Mouse (Mus musculus): ENCODE results near the gene Rom1.

DNA sequence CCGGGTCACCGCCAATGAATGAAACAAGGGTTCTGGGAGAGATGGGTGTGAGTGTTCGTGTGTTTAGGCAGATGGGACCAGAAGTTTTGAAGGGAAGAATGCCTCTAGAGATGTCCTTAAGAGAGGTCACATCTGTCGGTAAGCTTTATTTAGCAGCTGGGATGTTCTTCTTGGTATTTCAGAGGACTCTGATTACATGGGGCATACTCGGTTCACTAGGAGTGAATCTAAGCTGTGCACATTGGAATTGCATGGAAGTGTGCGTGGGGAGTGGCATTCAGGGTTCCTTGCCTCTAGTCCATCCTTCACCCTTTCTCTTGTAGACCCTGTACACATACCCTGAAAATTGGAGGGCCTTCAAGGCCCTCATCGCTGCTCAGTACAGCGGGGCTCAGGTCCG lies 38.7 kb upstream of the Rom1 start:
- TF ChIP-seq CTCF (IDR thresholded peaks at IDR 0.05; ENCODE audit: borderline replicate concordance, insufficient read depth, low read depth, low read length) (no peak), POLR2A (IDR thresholded peaks at IDR 0.05; ENCODE audit: borderline replicate concordance, insufficient read depth, low read length) (no peak)

Measured in cerebellum, adult 2 months (tissue).